Mouse (Mus musculus) CH12F3 (cell line): Measurements from ENCODE around the gene Pdia2.

Source experiments
- in situ Hi-C: fragments of 300-500 bp; cut with MboI; formaldehyde crosslinking; loops from 2 replicates; pipeline ENCODE4 v1.14.3; 2020; ENCODE audit warnings: low sequenced_read_pairs

Gene Pdia2

GRCm38 (mm10) chr17:26198892-26199291 lies at the start of gene Pdia2:
Pdia2 (minus strand) TSS chr17:26199087.
- in situ Hi-C loops: no loop called here

DNA sequence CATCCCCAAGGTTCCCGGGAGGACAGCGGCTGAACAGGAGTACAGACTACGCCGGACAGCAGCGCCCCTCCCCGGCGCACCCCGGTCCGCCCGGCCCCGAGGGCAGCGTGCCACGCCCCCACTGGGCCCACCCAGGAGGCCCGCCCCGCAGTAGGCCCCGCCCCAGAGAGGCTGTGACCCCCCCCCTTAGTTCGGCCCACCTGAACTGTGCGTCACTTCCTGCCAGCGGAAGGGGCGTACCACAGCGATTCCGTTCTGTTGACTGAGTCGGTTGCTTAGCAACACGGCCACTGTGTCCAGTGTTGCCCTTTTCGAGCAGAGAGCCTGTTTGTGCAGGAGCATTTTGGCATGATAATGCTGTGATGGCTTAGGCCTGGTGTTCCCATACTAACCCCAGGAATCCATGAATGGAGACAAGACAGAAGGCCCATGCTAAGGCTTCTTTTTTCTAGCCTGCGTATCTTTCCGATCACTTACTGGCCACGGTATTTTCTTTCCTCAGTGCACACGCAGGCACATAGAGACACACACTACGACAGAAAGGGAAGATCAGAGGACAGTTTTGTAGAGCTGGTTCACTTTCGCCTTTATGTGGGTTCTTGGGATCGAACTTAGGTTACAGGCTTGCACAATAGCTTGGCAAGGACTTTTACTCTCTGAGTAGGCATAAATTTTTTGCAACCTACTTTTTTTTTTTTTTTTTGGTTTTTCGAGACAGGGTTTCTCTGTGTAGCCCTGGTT lies 45.4 kb upstream of the Pdia2 start, which contains the start of gene Fam234a:
Fam234a (minus strand) TSS at position 142 of the 741 bp plus-strand sequence.
- in situ Hi-C loops: no loop called here

- in situ Hi-C loops: no loop called here
These were observed 44.7 kb upstream of the Pdia2 start for GRCm38 (mm10) chr17:26243471-26244100.

DNA sequence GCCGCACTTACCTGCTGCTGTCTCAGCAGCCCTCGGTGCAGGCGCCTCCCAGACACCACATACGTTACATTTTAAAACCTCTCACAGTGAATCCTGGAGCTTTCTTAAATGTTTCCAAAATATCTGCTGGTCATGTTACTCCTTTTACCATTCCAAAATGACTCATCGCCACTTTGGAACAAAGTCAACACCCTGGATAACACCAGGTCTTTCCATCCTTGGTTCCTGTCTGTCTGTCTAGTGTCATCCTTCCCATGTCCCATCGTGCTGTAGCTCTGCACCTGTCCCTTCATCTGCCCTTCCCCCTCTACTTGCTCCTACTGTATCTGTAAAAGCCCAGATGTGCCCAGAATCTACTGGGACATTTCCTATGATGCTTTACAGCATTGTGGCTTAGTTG lies 42.1 kb upstream of the Pdia2 start:
- in situ Hi-C loops: no loop called here

GRCm38 (mm10) chr17:26240120-26240790 lies 41.4 kb upstream of the Pdia2 start:
- in situ Hi-C loops: no loop called here

DNA sequence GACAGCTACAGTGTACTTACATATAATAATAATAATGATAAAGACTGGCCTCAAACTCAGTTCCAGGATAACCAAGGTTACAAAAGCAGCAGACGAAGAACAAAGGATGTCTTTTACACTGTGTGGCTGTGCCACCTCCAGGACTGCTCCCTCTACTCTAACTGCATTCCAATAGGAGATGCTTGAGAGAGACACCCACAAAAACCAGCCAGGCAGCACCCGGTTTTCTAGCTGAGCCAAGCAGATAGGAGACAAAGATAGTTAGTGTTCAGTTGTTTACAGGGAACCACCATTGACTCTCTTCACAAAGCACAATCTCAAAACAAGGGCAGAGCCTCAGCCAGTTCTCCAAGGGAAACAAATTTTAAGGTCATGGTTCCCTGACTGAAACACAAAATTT lies 40.7 kb upstream of the Pdia2 start:
- in situ Hi-C loops: no loop called here

DNA sequence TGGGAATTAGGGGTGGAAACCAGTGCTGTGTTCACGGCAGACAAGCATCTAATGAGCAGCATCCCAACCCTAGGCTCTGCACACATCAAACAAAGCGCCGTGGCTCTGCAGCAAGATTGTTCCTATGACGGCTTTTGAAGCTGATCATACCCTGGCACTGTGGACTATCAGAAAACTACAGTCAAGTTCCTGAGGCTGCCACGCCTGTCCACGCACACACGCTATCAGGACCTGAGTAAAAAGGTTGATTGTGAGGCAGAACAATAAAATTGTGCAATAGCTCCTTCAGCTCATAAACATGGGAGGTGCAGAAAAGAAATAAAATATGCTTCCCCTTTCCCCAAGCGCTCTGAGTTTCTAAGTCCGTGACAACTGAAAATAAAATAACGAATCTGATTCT lies 38.8 kb upstream of the Pdia2 start:
- in situ Hi-C loops: no loop called here

- in situ Hi-C loops: no loop called here
These were observed 36.4 kb upstream of the Pdia2 start for GRCm38 (mm10) chr17:26235077-26235815.

- in situ Hi-C loops: no loop called here
These were observed 35.5 kb upstream of the Pdia2 start for GRCm38 (mm10) chr17:26234386-26234785.

GRCm38 (mm10) chr17:26232863-26233262 lies 34.0 kb upstream of the Pdia2 start:
- in situ Hi-C loops: no loop called here

DNA sequence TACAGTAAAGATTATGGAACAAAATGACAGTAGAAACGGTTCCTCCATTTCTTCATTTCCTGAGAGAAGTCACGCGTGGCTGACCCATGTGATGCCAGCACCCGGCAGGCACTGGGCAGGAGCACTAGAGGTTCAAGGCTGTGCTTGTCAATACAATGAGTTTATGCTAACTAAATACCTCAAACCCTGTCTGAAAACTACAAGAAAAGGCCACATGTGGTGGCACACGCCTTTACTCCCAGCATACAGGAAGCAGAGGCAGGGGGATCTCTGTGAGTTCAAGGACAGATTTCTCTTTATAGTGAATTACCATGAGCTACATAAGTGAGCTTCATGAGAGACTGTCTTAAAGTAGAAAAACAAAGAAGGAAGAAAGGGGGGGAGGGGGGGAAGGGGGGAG lies 32.3 kb upstream of the Pdia2 start:
- in situ Hi-C loops: no loop called here

DNA sequence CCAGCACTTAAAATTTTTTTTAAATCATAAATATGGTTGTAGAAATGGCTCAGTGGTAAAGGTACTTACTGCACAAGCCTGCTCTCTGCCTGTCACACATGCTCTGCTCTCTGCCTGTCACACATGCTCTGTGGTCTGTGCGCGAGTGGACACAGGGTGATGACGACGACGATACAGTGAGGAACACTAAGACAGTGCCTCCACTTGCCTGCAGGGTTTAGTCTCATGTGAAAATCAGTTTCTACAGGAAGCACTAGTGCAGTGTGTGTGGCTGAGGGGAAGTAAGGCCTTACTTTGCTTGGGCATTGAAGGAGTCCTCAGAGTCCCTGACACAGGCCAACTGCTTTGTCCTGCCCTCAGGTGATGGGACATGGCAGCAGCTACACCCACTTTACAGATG lies 30.9 kb upstream of the Pdia2 start:
- in situ Hi-C loops: no loop called here

- in situ Hi-C loops: no loop called here
These were observed 26.3 kb upstream of the Pdia2 start for GRCm38 (mm10) chr17:26225150-26225549.

DNA sequence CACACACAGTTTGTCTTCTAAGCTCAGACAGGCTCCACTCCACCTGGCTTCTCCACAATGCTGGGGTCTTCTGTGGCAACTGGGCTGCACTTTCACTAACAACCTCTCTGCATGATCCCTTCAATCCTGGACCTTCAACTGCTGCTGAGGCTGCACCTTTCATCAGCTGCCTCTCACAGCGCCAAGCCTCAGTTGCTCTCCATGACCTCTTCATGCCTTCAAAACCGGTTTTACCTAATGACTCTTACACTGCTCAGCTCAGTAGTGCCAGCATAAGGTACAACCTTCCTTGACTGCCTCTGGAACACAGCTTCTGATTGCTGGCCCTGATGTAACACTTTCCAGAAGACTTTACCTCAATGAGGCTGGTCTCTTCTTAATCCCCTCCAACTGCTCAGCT lies 22.6 kb upstream of the Pdia2 start:
- in situ Hi-C loops: no loop called here

- in situ Hi-C loops: no loop called here
These were observed 13.8 kb upstream of the Pdia2 start for GRCm38 (mm10) chr17:26212681-26213080.

DNA sequence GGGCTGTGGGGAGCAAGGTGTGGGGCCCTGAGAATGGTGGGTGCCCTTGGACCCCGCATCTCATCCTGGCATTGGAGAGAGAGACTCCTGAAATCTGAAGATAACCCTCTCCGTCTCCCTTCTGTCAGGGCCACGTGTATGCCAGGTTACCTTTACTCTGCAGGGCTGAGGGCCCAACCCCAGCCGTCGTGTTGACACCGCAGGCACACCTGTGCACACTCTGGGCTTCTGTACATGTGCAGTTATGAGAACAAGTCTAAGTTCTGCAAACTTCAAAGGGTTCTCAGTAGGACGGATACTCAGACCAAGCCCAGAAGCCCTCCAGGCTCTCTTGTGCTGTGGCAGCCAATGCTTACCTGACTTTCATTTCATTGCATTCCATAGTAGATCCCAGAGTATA lies 13.4 kb upstream of the Pdia2 start:
- in situ Hi-C loops: no loop called here

GRCm38 (mm10) chr17:26207686-26208085 lies 8.8 kb upstream of the Pdia2 start, which contains the start of gene Arhgdig:
Arhgdig (minus strand) TSS chr17:26207786.
- in situ Hi-C loops: no loop called here

DNA sequence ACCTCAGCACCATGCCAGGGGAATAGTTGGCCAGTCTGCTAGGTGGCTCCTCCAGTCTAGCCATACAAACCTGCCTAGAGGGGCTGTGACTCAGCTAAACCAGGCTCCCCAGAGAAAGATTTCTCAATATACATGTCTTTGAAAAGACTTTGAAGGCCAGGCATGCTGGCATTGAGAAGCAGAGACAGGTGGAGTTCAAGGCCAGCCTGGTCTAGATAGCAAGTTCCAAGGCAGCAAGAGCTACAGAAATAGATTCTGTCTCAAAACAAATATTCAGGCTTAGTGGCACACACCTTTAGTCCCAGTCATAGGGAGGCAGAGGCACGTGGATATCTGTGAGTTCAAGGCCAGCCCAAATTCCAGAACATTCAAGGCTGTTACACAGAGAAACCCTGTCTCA lies 7.5 kb upstream of the Pdia2 start:
- in situ Hi-C loops: no loop called here

GRCm38 (mm10) chr17:26204766-26205165 lies 5.9 kb upstream of the Pdia2 start:
- in situ Hi-C loops: no loop called here

DNA sequence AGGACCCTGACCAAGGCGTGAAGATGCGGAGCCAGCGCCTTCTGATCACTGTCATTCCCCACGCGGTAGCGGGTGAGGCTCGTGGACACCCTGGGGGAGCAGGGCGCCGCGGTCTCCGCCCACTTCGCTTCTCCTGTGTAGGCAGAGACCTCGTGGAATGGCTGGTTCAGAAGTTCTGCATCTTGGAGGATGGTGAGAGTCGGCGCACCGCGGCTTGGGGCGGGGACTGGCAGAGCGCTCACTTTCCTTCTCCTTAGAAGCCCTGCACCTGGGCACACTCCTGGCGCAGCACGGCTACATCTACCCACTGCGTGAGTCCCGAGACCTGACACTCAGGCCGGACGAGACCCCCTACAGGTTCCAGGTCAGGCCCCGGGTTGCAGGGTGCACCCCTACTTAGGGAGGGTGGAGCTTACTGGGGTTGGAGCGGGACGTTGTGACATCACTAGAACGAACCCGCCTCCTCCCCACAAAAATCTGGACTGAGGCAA lies 4.5 kb upstream of the Pdia2 start:
- in situ Hi-C loops: no loop called here

GRCm38 (mm10) chr17:26202737-26203136 lies 3.9 kb upstream of the Pdia2 start, which contains the start of gene Rgs11:
Rgs11 (plus strand) TSS chr17:26202951.
- in situ Hi-C loops: no loop called here
